Mouse (Mus musculus) liver, embryonic 14.5 days (tissue): Measurements from ENCODE around the gene Znhit3. TPM values are rescaled to one million over a fixed set of nuclear protein-coding genes. Genes with fewer than 3 reads are reported as not detected.

Experiments
- ATAC-seq: fragments of 200-750 bp; cut with Nextera tagmentation; 2 replicates; pipeline ENCODE4 v1.8.0; 2017; ENCODE audit warnings: moderate number of reproducible peaks, mild to moderate bottlenecking, moderate library complexity; ENCODE audit not compliant: insufficient read depth
- DNase-seq, 3 experiments: peaks; one replicate each; pipeline ENCODE4 v3.0.0-alpha.2; 2012 to 2013; ENCODE audit warnings: low read depth in 3 of 3, low spot score in 3 of 3
- H3K27ac ChIP-seq: fragments of 300-500 bp; sonication (generic); 2 replicates; pipeline ENCODE4 v1.5.1; 2014; ENCODE audit warnings: moderate library complexity, mild to moderate bottlenecking, control low read depth, inconsistent platforms
- H3K27me3 ChIP-seq: fragments of 300-500 bp; sonication (generic); 2 replicates; pipeline ENCODE4 v1.6.1; 2014; ENCODE audit warnings: mild to moderate bottlenecking, low read length, moderate library complexity; ENCODE audit not compliant: control insufficient read depth, insufficient read depth
- H3K36me3 ChIP-seq: fragments of 300-500 bp; sonication (generic); replicated peaks from 2 replicates; pipeline ENCODE4 v1.6.1; 2014; ENCODE audit warnings: low read depth; ENCODE audit not compliant: control insufficient read depth, insufficient read depth
- H3K4me1 ChIP-seq, 2 experiments: fragments of 200-500 bp in 1 of 2; fragments of 300-500 bp in 1 of 2; sonication (generic) in 1 of 2; replicated peaks; 2 replicates each; pipeline ENCODE4 v1.6.1; 2012 to 2014; ENCODE audit warnings: antibody characterized with exemption in 1 of 2, inconsistent platforms in 1 of 2, low read length in 1 of 2; ENCODE audit not compliant: control insufficient read depth in 2 of 2, insufficient read depth in 2 of 2
- H3K4me2 ChIP-seq: fragments of 300-500 bp; sonication (generic); 2 replicates; pipeline ENCODE4 v1.6.1; 2014; ENCODE audit warnings: low read depth, mild to moderate bottlenecking, control low read depth, moderate library complexity
- H3K4me3 ChIP-seq, 2 experiments: fragments of 200-500 bp in 1 of 2; fragments of 300-500 bp in 1 of 2; sonication (generic) in 1 of 2; 2 replicates each; pipeline ENCODE4 v1.5.1; 2012 to 2014; ENCODE audit warnings: low read depth in 2 of 2, low read length in 2 of 2, mild to moderate bottlenecking in 2 of 2, control low read depth in 1 of 2, inconsistent platforms in 1 of 2, moderate library complexity in 1 of 2; ENCODE audit not compliant: insufficient read depth in 1 of 2
- H3K9ac ChIP-seq: fragments of 300-500 bp; sonication (generic); replicated peaks from 2 replicates; pipeline ENCODE4 v1.6.1; 2014; ENCODE audit warnings: mild to moderate bottlenecking, control low read depth, moderate library complexity
- H3K9me3 ChIP-seq: fragments of 300-500 bp; sonication (generic); 2 replicates; pipeline ENCODE4 v1.6.1; 2016; ENCODE audit warnings: low read length, mixed read lengths; ENCODE audit not compliant: control insufficient read depth
- CTCF ChIP-seq: IDR thresholded peaks from 2 replicates; pipeline ENCODE4 v1.5.1; 2016; ENCODE audit warnings: antibody characterized with exemption, low read depth, control low read depth
- EP300 ChIP-seq: IDR thresholded peaks from 2 replicates; pipeline ENCODE4 v1.6.1; 2016; ENCODE audit warnings: antibody characterized with exemption, low read depth
- WGBS: fragments of 180-500 bp; shearing (Covaris S2); extraction: QIAGEN DNeasy Blood & Tissue Kit; methylation state at CpG from one replicate; pipeline ENCODE4 v1.1.7; 2014; ENCODE audit not compliant: insufficient replicate concordance; 5-methylcytosine and 5-hydroxymethylcytosine counted together
- polyA plus RNA-seq, 2 experiments: library from polyadenylated mRNA; depleted of rRNA in 1 of 2; stranded (reverse) in 1 of 2; unstranded in 1 of 2; fragments of >200 nt; fragmentation: Nextera tagmentation in 1 of 2; extraction: Ambion mirVana in 1 of 2; gene quantifications; 2 replicates each; pipeline versions ENCODE4 v1.2.1 to v1.2.3; 2012 to 2014

Gene Znhit3
- polyA plus RNA-seq, 2 experiments = 19.0 to 47.9 TPM

DNA sequence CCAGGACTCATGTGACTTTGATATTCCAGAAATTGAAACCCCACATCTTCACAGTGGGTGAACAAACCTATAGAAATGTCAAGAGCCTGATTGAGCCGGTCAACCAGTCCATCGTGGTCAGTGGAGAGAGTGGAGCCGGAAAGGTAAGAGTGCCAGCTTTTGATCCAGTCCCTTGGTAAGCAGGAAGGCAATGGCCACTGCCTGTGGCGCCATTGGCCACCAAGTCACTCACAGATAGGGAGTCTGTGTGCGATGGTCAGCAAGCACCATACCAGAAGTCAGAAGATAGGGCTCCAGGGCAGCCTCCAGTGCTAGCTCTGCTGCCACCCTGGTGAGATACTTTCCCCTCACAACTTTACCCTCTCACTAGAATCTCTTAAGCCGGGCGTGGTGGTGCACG is 28.1 kb downstream of the Znhit3 start:
- H3K27ac ChIP-seq = no peak overlapping the region
- no peak overlapping the region for H3K4me3 ChIP-seq
- WGBS = 85% methylated on average over 8 of the region's 8 CpGs
- DNase-seq (no peak), ATAC-seq (no peak)
- H3K36me3 ChIP-seq = peaks cover 23% of the 10 kb centered on the region
- H3K9me3 ChIP-seq = no peaks in the 10 kb centered on the region
- H3K9ac ChIP-seq = no peak overlapping the region
- no peaks in the 10 kb centered on the region for H3K4me1 ChIP-seq
- no peaks in the 10 kb centered on the region for H3K27me3 ChIP-seq
- TF ChIP-seq CTCF (no peak), EP300 (no peak)
- H3K4me2 ChIP-seq = no peak overlapping the region

DNA sequence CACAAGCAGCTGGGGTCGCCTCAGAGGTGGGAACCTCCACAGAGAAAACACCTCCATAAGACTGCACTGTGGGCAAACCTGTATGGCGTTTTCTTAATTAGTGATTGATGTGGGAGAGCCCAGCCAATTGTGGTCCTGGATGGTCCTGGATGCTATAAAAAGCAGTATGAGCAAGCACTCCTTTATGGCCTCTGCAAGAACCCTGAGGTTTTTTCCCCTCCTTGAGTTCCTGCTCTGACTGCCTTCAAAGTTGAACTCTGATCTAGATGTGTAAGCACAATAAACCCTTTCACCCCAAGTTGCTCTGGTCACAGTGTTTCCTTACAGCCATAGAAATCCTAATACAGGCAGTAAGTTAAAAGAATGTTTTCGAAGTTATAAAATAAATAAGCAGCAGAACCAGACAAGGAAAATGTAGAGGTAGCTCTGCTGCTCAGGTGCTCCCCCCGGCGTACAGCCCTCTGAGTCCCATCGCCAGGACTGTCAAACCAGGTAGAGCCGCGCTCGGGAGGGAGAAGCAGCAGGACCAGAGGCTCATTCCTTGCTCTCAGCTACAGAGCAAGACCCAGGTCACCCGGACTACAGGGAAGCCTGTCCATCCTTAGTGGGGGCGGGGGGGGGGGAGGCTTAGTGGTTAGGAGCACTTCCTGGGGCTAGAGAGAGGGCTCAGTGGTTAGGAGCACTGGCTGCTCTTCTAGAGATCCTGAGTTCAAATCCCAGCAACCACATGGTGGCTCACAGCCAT is 29.2 kb downstream of the Znhit3 start:
- Histone ChIP-seq H3K27ac (no peak overlapping the region), H3K36me3 (peaks cover 17% of the 10 kb centered on the region), H3K4me1 (no peaks in the 10 kb centered on the region), H3K9me3 (no peaks in the 10 kb centered on the region), H3K4me3 (no peak overlapping the region), H3K4me2 (no peak overlapping the region), H3K9ac (no peak overlapping the region), H3K27me3 (no peaks in the 10 kb centered on the region)
- no peak for TF ChIP-seq EP300
- TF ChIP-seq CTCF = no peak
- ATAC-seq = no peak
- 78% methylated on average over 11 of the region's 11 CpGs for WGBS
- DNase-seq = no peak

DNA sequence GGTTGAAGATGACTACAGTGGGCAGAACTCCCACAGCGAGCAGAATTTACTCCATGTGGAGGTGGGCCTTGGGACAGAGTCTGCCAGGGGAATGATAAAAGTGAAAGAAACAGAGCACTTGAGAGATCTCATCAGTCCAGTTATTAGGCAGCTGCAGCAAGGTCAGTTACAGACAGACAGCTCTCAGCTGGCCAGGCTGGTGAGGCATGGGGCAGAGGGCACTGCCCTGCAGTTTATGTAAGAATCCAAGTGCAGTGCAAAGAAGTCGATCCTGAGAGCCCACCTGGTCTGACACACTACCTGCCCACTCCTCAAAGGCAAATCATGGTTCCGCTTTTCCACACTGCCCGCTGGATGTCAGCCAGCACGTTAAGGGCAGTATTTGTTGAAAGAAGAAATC is 29.9 kb downstream of the Znhit3 start:
- no peak for ATAC-seq

DNA sequence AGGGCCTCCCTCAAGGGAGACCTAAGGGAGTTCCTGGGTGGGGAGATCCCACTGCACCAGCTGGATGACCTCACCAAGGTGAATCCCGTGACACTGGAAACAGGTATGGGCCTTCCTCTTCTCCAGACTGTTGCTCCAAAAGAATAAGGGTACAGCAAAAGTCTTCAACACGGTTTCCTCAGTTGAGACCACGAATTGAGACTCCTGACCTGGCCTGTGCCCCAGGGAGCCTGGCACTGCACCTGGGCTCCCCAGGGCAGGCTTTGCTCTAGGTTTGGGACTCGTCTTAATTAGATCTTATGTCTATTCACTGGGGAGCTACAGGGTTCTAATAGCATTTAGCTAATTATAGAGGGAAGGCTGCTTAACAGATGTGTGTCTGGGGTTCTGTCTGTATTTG is 30.9 kb downstream of the Znhit3 start:
- no peak for ATAC-seq
- TF ChIP-seq CTCF (no peak), EP300 (no peak)
- peaks cover 17% of the 10 kb centered on the region for H3K36me3 ChIP-seq
- no peak overlapping the region for H3K27ac ChIP-seq
- no peak overlapping the region for H3K9ac ChIP-seq
- H3K4me3 ChIP-seq = no peak overlapping the region
- no peak for DNase-seq
- no peaks in the 10 kb centered on the region for H3K27me3 ChIP-seq
- WGBS = 79% methylated on average over 4 of the region's 4 CpGs
- no peak overlapping the region for H3K4me2 ChIP-seq
- peaks cover 6 to 8% of the 10 kb centered on the region in 2 experiments; a peak in 3 of 4 replicates for H3K4me1 ChIP-seq
- no peaks in the 10 kb centered on the region for H3K9me3 ChIP-seq

More for the DNA sequence above, 29.9 kb downstream of the Znhit3 start:
- no peak for DNase-seq
- 78% methylated on average over 5 of the region's 5 CpGs for WGBS
- H3K9me3 ChIP-seq = no peaks in the 10 kb centered on the region
- no peak overlapping the region for H3K4me2 ChIP-seq
- H3K27ac ChIP-seq = no peak overlapping the region
- no peak overlapping the region for H3K9ac ChIP-seq
- H3K27me3 ChIP-seq = no peaks in the 10 kb centered on the region
- TF ChIP-seq EP300 (no peak), CTCF (no peak)
- H3K4me3 ChIP-seq = no peak overlapping the region
- peaks cover under 1 to 3% of the 10 kb centered on the region in 2 experiments; a peak in 2 of 4 replicates for H3K4me1 ChIP-seq
- peaks cover 17% of the 10 kb centered on the region for H3K36me3 ChIP-seq

DNA sequence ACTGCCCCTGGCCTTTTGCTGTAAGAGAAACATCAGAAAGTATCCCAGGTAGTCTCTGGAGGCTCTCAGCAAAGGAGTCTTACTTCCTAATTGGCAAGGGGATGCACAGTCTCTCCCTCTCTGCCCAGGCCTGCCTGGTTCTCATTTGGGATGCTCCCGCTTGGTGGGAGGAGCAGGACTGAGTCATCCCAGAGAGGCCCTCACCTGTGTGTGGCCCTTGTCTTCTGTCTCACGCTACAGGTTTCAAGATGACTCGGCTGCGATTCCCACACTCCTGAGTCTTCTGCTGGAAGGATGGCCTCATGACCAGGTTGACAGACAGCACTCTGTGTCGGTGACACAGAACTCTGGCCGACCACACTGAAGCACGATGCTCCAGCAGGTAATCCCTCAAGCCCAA is 33.8 kb downstream of the Znhit3 start:
- no peak overlapping the region for H3K4me3 ChIP-seq
- H3K4me2 ChIP-seq = no peak overlapping the region
- no peak overlapping the region for H3K9ac ChIP-seq
- no peaks in the 10 kb centered on the region for H3K27me3 ChIP-seq
- no peak for TF ChIP-seq CTCF
- TF ChIP-seq EP300 = no peak
- H3K36me3 ChIP-seq = peaks cover 17% of the 10 kb centered on the region
- H3K27ac ChIP-seq = no peak overlapping the region
- 81% methylated on average over 7 of the region's 7 CpGs for WGBS
- peaks cover 13 to 18% of the 10 kb centered on the region in 2 experiments for H3K4me1 ChIP-seq
- DNase-seq (no peak), ATAC-seq (no peak)
- no peaks in the 10 kb centered on the region for H3K9me3 ChIP-seq
